Mouse (Mus musculus): Measurements from ENCODE around the gene Stox2.

GRCm38 (mm10) chr8:47284329-47285326 is 161.5 kb downstream of the Stox2 start:
- TF ChIP-seq CTCF (IDR thresholded peaks at IDR 0.05; ENCODE audit: low read depth) (no peak), EP300 (IDR thresholded peaks at IDR 0.05; ENCODE audit: low read depth) (no peak)

Data from liver, postnatal 0 days (tissue).